Mouse (Mus musculus): ENCODE data around the gene Scgb1c1. TPM values are rescaled to one million over a fixed set of nuclear protein-coding genes. Genes with fewer than 3 reads are reported as not detected.

Scgb1c1 gene
- polyA plus RNA-seq, 1 experiment from 2014 or later: not detected

- Histone ChIP-seq H3K27me3 (ENCODE audit: control insufficient read depth, insufficient read depth, low read length) (no peaks in the 10 kb centered on the region), H3K4me2 (no peak overlapping the region), H3K27ac (ENCODE audit: low read depth, low read length) (no peak overlapping the region), H3K9ac (ENCODE audit: low read length) (no peak overlapping the region), H3K9me3 (ENCODE audit: control insufficient read depth, low read length) (no peaks in the 10 kb centered on the region), H3K36me3 (ENCODE audit: control insufficient read depth, insufficient read depth, low read length) (no peaks in the 10 kb centered on the region), H3K4me1 (ENCODE audit: control insufficient read depth, insufficient read depth, low read length) (no peaks in the 10 kb centered on the region), H3K4me3 (ENCODE audit: low read depth, low read length) (no peak overlapping the region)
- ATAC-seq (ENCODE audit: low FRiP score) (no peak), DNase-seq (ENCODE audit: low spot score, missing footprints) (no peak)
- 84% methylated on average over 9 of the region's 9 CpGs for WGBS
Observed at GRCm38 (mm10) chr7:140836243-140837115, 8.9 kb upstream of the Scgb1c1 start.

GRCm38 (mm10) chr7:140839556-140839955 is 5.8 kb upstream of the Scgb1c1 start:
- no peak overlapping the region for H3K9ac ChIP-seq (ENCODE audit: low read length)
- 69% methylated on average over 5 of the region's 5 CpGs for WGBS
- 0 out of 2 replicates have a peak, but pooled peaks cover 2% of the 10 kb centered on the region for H3K27me3 ChIP-seq (ENCODE audit: control insufficient read depth, insufficient read depth, low read length)
- no peak overlapping the region for H3K4me3 ChIP-seq (ENCODE audit: low read depth, low read length)
- H3K4me2 ChIP-seq: no peak overlapping the region
- ATAC-seq (ENCODE audit: low FRiP score): no peak
- H3K4me1 ChIP-seq (ENCODE audit: control insufficient read depth, insufficient read depth, low read length): no peaks in the 10 kb centered on the region
- H3K9me3 ChIP-seq (ENCODE audit: control insufficient read depth, low read length): no peaks in the 10 kb centered on the region
- DNase-seq (ENCODE audit: low spot score, missing footprints): peak; percentile 76
- no peak overlapping the region for H3K27ac ChIP-seq (ENCODE audit: low read depth, low read length)
- H3K36me3 ChIP-seq (ENCODE audit: control insufficient read depth, insufficient read depth, low read length): no peaks in the 10 kb centered on the region

- 39% methylated on average over 19 of the region's 19 CpGs for WGBS
- no peak overlapping the region for H3K4me3 ChIP-seq (ENCODE audit: low read depth, low read length)
Observed at GRCm38 (mm10) chr7:140840750-140841735, 4.3 kb upstream of the Scgb1c1 start.

GRCm38 (mm10) chr7:140843806-140844205 is 1.5 kb upstream of the Scgb1c1 start:
- Histone ChIP-seq H3K36me3 (ENCODE audit: control insufficient read depth, insufficient read depth, low read length) (no peaks in the 10 kb centered on the region), H3K27ac (ENCODE audit: low read depth, low read length) (no peak overlapping the region), H3K4me1 (ENCODE audit: control insufficient read depth, insufficient read depth, low read length) (no peaks in the 10 kb centered on the region; the same call in 1 of the 2 replicates), H3K27me3 (ENCODE audit: control insufficient read depth, insufficient read depth, low read length) (0 out of 2 replicates have a peak, but pooled peaks cover 2% of the 10 kb centered on the region), H3K4me3 (ENCODE audit: low read depth, low read length) (no peak overlapping the region), H3K9me3 (ENCODE audit: control insufficient read depth, low read length) (no peaks in the 10 kb centered on the region), H3K4me2 (no peak overlapping the region), H3K9ac (ENCODE audit: low read length) (no peak overlapping the region)
- peak; percentile 74 for DNase-seq (ENCODE audit: low spot score, missing footprints)
- 86% methylated on average over 7 of the region's 7 CpGs for WGBS
- no peak for ATAC-seq (ENCODE audit: low FRiP score)

More at GRCm38 (mm10) chr7:140840750-140841735, 4.3 kb upstream of the Scgb1c1 start:
- no peak for ATAC-seq (ENCODE audit: low FRiP score)
- Histone ChIP-seq H3K9ac (ENCODE audit: low read length) (no peak overlapping the region), H3K4me1 (ENCODE audit: control insufficient read depth, insufficient read depth, low read length) (no peaks in the 10 kb centered on the region; the same call in 1 of the 2 replicates), H3K36me3 (ENCODE audit: control insufficient read depth, insufficient read depth, low read length) (no peaks in the 10 kb centered on the region), H3K27ac (ENCODE audit: low read depth, low read length) (no peak overlapping the region), H3K9me3 (ENCODE audit: control insufficient read depth, low read length) (no peaks in the 10 kb centered on the region), H3K4me2 (no peak overlapping the region), H3K27me3 (ENCODE audit: control insufficient read depth, insufficient read depth, low read length) (0 out of 2 replicates have a peak, but pooled peaks cover 2% of the 10 kb centered on the region)
- DNase-seq (ENCODE audit: low spot score, missing footprints): peak; percentile 62

- 0 out of 2 replicates have a peak, but pooled peaks cover 2% of the 10 kb centered on the region for H3K27me3 ChIP-seq (ENCODE audit: control insufficient read depth, insufficient read depth, low read length)
- H3K27ac ChIP-seq (ENCODE audit: low read depth, low read length): no peak overlapping the region
- H3K4me3 ChIP-seq (ENCODE audit: low read depth, low read length): no peak overlapping the region
- DNase-seq (ENCODE audit: low spot score, missing footprints): peak; percentile 65
- no peak overlapping the region for H3K9ac ChIP-seq (ENCODE audit: low read length)
- no peaks in the 10 kb centered on the region; the same call in 1 of the 2 replicates for H3K4me1 ChIP-seq (ENCODE audit: control insufficient read depth, insufficient read depth, low read length)
- ATAC-seq (ENCODE audit: low FRiP score): no peak
- 68% methylated on average over 4 of the region's 4 CpGs for WGBS
- no peak overlapping the region for H3K4me2 ChIP-seq
- H3K9me3 ChIP-seq (ENCODE audit: control insufficient read depth, low read length): no peaks in the 10 kb centered on the region
- no peaks in the 10 kb centered on the region for H3K36me3 ChIP-seq (ENCODE audit: control insufficient read depth, insufficient read depth, low read length)
Observed at GRCm38 (mm10) chr7:140845683-140846082, 336 bp downstream of the Scgb1c1 start.

- no peak overlapping the region for H3K9ac ChIP-seq (ENCODE audit: low read length)
- peak; percentile 17 for DNase-seq (ENCODE audit: low spot score, missing footprints)
- H3K4me2 ChIP-seq: no peak overlapping the region
- no peaks in the 10 kb centered on the region; the same call in 1 of the 2 replicates for H3K4me1 ChIP-seq (ENCODE audit: control insufficient read depth, insufficient read depth, low read length)
- H3K9me3 ChIP-seq (ENCODE audit: control insufficient read depth, low read length): no peaks in the 10 kb centered on the region
- whole genome bisulfite sequencing: 83% methylated on average over 10 of the region's 10 CpGs
- 0 out of 2 replicates have a peak, but pooled peaks cover 2% of the 10 kb centered on the region for H3K36me3 ChIP-seq (ENCODE audit: control insufficient read depth, insufficient read depth, low read length)
- ATAC-seq (ENCODE audit: low FRiP score): no peak
- no peak overlapping the region for H3K27ac ChIP-seq (ENCODE audit: low read depth, low read length)
- H3K4me3 ChIP-seq (ENCODE audit: low read depth, low read length): no peak overlapping the region
- 0 out of 2 replicates have a peak, but pooled peaks cover under 1% of the 10 kb centered on the region for H3K27me3 ChIP-seq (ENCODE audit: control insufficient read depth, insufficient read depth, low read length)
Observed at GRCm38 (mm10) chr7:140846676-140847075, 1.3 kb downstream of the Scgb1c1 start.

- WGBS: 74% methylated on average over 11 of the region's 11 CpGs
- no peaks in the 10 kb centered on the region for H3K9me3 ChIP-seq (ENCODE audit: control insufficient read depth, low read length)
- DNase-seq (ENCODE audit: low spot score, missing footprints) (peak; percentile 51), ATAC-seq (ENCODE audit: low FRiP score) (no peak)
- no peaks in the 10 kb centered on the region for H3K27me3 ChIP-seq (ENCODE audit: control insufficient read depth, insufficient read depth, low read length)
- no peaks in the 10 kb centered on the region; the same call in 1 of the 2 replicates for H3K4me1 ChIP-seq (ENCODE audit: control insufficient read depth, insufficient read depth, low read length)
- H3K4me3 ChIP-seq (ENCODE audit: low read depth, low read length): no peak within 1 kb of the TSS
- no peak within 1 kb of the TSS for H3K4me2 ChIP-seq
- H3K36me3 ChIP-seq (ENCODE audit: control insufficient read depth, insufficient read depth, low read length): peaks cover 4% of the 10 kb centered on the region; the same call in 1 of the 2 replicates
- no peak within 1 kb of the TSS for H3K27ac ChIP-seq (ENCODE audit: low read depth, low read length)
- H3K9ac ChIP-seq (ENCODE audit: low read length): no peak within 1 kb of the TSS
Observed at GRCm38 (mm10) chr7:140847755-140848580, 2.6 kb downstream of the Scgb1c1 start, which contains the start of gene Odf3. TSS of gene Odf3 (plus strand) at chr7:140847805.

GRCm38 (mm10) chr7:140848591-140848990 is 3.2 kb downstream of the Scgb1c1 start:
- Histone ChIP-seq H3K4me1 (ENCODE audit: control insufficient read depth, insufficient read depth, low read length) (no peaks in the 10 kb centered on the region; the same call in 1 of the 2 replicates), H3K9me3 (ENCODE audit: control insufficient read depth, low read length) (no peaks in the 10 kb centered on the region), H3K27me3 (ENCODE audit: control insufficient read depth, insufficient read depth, low read length) (no peaks in the 10 kb centered on the region), H3K4me3 (ENCODE audit: low read depth, low read length) (no peak overlapping the region), H3K4me2 (no peak overlapping the region), H3K27ac (ENCODE audit: low read depth, low read length) (no peak overlapping the region), H3K9ac (ENCODE audit: low read length) (no peak overlapping the region), H3K36me3 (ENCODE audit: control insufficient read depth, insufficient read depth, low read length) (peaks cover 4% of the 10 kb centered on the region; the same call in 1 of the 2 replicates)
- peak; percentile 65 for DNase-seq (ENCODE audit: low spot score, missing footprints)
- WGBS: 93% methylated on average over 10 of the region's 10 CpGs
- ATAC-seq (ENCODE audit: low FRiP score): no peak

All from midbrain, embryonic 11.5 days (tissue).